Mouse (Mus musculus) thymus, adult 2 months (tissue): ENCODE results near the gene Rhov.

Experiments used
- CTCF ChIP-seq: fragments of 200-500 bp; IDR thresholded peaks from 2 replicates; pipeline ENCODE4 v1.5.1; 2012; ENCODE audit warnings: mild to moderate bottlenecking, control low read depth, low read length, moderate library complexity, borderline replicate concordance; ENCODE audit not compliant: control insufficient read depth, poor library complexity, insufficient read depth; ENCODE audit errors: extremely low read depth
- POLR2A ChIP-seq: fragments of 200-500 bp; IDR thresholded peaks from 2 replicates; pipeline ENCODE4 v1.6.1; 2012; ENCODE audit warnings: mild to moderate bottlenecking, low read length, control low read depth, moderate library complexity; ENCODE audit not compliant: control insufficient read depth, poor library complexity, insufficient read depth; ENCODE audit errors: extremely low read depth

DNA sequence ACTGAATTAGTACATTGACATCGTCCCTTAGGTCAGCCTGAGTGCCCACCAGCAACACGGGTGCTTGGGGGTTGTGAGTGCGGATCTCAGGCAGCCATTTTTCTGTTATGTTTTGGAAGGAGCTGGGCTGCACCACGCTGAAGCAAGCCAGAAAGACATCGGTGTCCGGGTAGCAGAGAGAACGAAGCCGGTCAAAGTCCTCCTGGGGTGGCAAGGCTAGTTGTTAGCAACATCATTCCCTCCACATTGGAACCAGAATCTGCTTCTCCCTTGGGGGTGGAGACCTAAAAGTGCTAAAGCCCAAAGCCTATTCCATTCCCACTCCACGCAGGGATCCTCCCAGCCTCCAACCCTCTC is 808 bp downstream of the Rhov start:
- no peak for TF ChIP-seq POLR2A
- TF ChIP-seq CTCF, result no peak
